Mouse (Mus musculus) heart, adult 8-10 months (tissue): ENCODE measurements at regions not wholly inside any gene's neighbourhood (a gene's known extent, or its start where the extent isn't known, plus 50 kb on each side); places are given as distances from the start of the nearest gene placed in this dataset.

ENCODE experiments used
- DNase-seq: peaks from one replicate; pipeline ENCODE4 v3.0.0; 2022; ENCODE audit warnings: low spot score

DNA sequence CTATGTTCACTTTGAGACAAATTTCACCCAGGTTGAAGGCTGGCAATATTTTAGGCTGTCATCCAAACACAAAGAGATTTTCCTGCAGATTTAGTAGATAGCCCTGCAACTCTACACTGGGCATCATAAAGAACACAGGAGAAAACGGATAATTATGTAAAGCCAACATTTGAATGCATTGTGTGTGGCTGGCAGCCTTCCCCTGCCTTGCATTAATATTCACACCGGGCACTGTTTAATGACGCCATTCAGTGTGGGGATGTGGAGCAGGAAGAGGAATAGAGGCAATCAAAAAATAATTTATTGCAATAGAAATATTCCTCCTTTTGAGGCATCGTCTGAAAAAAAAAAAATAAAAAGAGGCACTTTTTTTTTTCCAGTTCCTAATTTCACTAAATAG lies 105.7 kb downstream of the Samd5 start:
- no peak for DNase-seq

DNA sequence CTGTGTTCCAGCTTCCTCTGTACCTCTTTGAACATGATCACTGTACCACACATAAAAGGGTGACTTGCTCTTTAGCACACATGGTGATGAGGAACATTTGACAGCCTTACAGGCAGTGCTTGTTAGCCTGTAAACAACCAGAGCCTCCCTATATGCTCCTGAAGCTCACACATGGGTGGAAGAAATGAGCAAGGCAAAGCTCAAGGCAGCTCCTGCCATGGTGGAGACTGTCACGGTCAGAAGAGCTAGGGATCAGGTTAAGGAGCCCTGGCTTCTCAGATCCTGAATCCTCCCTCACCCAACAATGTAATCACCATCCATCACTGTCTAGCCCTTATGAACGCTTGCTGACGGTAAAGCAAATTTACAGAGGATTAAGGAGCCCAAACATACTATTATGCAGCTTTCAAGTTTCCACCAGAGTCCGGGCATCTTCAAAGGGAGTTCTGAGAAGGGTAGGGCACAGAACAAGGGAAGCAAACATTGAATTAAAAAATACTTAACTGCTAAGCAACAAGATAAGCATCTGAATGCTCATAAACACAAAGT lies 117.4 kb downstream of the Samd5 start:
- no peak for DNase-seq

DNA sequence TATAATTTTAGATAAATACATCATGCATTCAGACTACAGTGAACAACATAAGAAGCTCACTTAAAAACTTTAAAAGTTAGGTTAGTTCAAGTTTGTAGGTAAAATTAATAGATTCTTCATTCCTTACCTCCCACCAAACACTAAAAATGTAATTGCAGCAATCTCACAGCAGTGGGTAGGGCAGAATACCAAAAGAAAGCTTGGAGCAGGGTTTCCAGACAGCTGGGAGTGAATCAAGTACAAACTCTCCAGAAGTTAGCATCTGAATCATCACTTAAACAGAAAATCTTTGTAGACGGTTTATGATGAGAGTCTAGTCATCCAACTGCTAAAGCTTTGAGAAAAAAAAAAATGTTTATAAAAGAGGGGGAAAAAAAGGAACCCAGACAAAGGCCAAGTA lies 117.9 kb downstream of the Samd5 start:
- no peak for DNase-seq

DNA sequence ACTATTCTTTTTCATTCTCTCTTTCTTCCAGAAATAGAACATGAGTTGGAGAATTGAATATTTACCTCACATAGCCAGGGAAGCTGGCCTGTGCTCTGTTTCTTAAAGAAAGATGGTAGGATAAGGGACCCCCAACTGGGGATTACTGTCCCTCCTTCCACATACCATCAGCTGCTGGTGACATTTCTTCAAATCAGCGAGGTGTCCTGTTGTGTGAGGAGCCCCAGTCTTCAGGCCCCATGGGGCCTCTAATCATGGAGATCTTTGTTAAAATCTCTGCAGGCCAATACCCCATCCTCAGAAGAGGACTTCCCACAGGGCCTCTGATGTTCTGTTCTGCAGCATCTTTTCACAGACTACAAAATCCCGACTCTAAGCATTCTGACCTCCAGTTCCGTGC lies 121.1 kb downstream of the Samd5 start:
- no peak for DNase-seq

DNA sequence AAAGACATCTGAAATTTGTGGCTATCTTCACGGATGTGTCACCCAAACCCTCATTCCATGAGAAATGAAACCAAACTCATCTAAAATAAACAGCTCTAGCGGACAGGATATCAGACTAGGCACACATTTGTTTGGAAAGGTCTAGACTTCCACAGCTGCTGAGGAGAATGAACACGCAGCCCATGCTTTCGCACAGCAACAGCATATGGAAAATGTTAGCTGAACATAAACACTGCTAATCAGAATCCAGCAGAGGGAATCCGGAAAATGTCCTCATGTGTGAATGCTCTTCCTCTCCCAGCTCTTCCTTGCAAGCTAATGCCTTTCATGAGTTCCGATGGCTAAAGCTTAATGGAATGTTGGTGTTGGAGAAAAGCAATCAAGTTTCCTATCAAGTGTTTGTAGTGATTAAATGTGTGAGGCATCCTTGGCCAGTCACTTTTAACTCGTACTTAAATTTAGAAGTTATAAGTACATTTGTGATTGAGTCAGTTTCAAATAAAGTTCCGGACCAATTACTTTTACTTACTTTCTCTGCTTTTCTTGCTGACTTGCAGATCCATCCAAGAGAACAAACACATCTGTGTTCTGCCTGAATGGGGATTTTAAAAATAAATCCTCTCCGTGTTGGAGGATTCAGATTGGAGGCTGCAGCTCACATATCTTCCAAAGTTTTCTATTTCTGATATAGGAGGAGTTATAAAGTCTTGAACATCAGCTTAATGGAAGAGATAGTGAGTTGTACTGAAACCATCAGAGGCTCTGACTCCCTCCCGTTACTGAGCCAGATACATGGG lies 124.9 kb downstream of the Samd5 start:
- no peak for DNase-seq

DNA sequence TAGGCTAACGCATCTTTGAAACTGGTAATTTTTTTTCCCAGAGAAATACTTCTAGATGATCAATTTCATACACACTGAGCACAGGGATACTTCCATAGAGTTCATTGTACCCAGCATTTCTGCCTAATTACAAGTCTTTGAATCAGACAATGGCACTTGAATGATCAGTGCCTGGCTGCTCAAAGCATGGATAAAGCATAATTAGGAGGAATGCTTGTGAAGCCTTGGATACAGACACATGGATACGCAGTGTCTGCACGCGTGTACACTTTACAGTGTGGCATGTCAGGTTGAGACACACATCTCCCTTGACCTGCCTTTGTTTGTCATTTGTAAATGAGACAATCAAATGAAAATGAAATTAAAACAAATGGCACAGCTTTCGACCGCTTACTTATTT lies 129.2 kb downstream of the Samd5 start:
- no peak for DNase-seq

DNA sequence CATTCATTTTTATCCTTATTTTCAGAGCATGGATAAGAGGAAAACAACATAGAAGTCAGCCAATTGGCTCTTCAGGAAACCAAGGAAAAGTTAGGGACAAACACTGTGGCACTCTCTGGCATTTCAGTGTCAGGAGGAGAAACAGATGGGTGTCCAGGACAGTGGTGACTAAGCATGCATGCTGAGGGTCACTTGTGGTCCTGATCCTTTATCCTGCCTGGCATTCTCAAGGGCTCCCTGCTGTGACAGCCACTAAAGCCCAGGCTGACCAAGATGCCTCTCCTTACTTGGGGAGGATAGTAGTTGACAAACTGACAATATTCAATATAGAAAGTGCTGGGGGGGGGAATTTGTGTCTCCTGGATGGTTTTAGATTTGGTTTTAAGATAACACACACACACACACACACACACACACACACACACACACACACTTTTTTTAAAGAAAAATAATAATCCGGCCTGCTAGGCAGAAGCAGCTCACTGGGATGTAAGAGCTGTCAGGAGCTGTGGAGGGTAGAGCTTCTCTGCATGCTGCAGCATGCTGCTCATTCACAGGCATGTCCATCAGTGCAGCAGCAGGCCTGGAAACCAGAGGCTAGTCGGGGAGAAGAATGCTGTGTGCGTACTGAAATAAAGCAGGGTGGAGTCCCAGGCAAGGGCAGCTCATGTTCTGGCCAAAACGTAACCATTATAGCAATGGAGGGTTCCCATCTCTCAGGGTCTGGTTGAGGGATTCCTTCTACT lies 130.8 kb downstream of the Samd5 start:
- DNase-seq = no peak

DNA sequence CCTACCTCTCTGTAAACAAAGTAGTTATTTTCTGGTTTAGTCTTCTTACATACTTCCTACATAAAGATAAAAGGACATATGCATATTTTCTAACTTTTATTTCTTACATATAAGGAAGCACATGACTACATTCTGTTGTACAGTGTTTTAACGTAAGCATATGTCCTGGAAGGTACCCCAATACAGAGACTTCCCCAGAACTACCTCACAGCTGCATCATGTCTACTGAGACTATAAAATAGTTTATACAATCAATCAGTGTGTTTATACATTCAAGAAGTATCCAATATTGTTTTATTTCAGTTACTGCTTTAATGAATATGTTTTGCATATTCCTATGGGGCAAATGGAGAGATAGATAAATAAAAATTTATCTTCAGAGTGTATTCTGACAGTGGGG lies 133.4 kb downstream of the Samd5 start:
- no peak for DNase-seq

DNA sequence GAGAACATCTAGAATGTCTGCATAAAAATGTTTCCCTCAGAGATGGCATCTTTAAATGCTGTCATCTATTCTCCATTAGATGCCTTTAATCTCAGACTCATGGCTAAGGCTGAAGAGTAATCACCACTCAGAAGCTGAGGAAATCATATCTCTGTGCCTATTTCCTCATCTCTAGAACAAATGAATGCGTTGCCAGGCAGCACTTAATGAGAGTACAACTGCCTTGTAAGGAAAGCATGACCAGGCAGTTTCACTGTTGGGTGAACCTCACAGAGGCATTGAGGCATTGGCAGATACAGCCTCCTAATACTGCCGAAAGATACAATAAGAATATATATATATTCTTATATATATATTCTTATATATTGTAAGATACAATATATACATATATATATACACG lies 137.3 kb downstream of the Samd5 start:
- no peak for DNase-seq

DNA sequence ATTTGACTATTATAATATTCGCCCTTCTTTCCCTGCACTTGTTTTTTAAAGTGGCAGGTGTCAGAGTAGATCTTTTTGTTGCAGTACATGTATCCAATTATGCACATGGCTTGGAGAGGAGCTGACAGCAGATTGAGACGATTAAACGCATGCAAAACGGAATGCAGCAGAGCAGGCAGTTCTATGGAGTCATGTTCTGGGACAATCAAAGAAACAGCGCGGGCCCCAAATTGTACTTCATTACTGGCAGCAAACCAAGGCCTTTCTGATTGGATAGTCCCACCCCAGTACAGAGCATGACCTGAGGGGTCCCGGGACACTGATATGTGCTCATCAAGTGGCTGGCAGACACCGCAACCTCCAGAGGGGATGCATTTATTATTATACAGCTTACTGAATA lies 140.5 kb downstream of the Samd5 start:
- no peak for DNase-seq

DNA sequence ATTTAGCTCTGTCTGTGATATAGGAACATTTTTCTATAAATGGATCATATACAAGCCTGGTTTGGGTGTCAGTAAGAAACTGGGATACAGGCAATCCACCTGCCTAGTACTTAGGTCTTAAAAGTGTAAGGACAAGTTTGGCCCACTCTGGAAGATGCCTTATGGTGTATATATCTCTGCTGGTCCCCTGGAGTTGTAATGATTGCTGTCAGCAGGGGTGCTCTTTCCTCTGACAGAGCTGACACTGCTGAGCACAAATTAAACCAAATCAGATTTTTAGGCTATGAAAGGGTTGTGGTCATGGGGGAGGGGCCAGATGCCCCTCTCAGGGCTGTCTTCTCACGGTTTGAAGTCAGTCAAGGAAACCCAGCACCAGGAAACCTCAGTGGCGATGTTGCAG lies 141.7 kb downstream of the Samd5 start:
- no peak for DNase-seq

DNA sequence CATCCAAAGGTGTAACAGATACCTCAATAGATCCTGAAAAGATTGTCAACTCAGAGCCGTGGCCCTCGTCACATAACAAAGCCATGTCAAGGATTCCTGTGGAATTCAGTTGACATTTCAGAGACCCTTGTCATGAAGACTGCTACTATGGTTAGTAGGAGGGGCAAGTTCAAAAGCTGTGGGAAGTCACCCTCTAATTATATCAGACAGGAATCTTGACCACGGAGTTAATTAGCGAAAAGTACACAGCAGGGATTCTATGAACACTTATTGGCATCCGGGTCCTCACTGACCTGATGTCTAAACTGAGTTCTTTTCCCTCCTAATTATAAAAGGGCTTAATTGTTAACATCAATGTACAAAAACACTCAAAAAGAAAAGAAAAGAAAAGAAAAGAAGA lies 143.1 kb downstream of the Samd5 start:
- DNase-seq = no peak

DNA sequence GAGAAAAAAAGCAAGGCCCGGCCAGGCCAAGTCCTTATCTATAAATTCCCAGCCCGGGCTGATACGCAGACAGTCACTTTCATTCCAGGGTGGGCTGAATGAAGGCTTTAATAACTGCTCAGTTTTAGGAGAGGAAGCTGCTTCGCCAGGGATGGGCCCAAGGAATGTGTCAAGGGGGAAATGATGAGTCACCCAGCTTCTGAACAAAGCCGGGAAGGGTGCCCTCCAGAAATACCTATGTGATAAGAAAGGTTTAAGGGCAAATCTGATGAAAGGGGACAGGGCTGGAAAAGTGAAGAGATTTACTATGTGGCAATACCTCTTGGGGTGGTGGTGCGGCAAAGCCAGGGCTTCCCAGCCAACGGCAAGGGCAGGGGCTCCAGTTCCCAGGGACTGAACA lies 145.6 kb downstream of the Samd5 start:
- DNase-seq = no peak

DNA sequence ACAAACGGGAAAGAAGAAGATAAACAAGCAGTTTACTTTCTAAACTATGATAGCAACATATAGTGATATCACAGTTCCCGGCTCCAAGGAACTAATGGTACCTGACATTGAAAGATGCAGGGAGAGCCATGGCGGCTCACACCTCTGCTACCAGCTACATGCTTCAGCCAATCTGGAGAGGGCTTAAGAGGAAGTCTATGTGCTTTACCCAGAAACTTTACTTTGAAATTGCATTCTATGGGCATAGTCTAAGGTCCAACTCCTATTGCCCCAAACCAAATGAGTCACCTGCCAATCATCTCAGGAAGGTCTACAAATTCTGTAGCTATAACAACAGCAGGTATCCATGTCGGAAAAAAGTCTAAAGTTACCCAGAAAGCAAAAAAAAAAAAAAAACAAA lies 146.9 kb downstream of the Samd5 start:
- DNase-seq = no peak

DNA sequence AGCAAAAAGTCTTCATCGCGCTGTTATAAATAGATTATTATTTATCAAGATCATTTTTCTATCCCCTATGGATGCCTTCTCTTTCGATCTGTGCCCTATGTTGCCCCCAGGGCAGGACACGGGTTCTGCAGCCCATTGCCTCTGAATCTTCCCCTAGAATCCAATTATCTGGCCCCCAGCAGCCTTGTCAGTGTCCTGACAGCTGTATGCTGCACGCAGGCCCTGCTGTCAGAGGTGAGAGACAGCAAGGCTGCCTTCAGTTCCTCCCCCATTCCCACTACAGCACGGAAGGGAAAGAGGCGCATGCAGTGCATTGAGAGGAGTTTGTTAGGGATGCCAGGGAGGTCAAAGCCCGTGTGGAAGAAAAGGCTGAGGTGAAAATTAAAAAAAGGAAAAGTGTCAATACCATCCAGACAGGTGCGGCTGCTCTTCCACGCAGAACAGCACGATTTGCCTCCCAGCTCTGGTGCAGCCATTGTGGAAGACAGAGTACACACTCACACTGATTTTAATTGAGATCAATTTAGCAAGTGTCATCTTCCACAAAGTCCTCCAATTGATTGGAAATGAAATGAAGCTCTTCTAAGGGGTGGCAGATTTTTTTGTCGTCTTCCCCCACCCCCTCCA lies 165.1 kb downstream of the Samd5 start:
- no peak for DNase-seq

DNA sequence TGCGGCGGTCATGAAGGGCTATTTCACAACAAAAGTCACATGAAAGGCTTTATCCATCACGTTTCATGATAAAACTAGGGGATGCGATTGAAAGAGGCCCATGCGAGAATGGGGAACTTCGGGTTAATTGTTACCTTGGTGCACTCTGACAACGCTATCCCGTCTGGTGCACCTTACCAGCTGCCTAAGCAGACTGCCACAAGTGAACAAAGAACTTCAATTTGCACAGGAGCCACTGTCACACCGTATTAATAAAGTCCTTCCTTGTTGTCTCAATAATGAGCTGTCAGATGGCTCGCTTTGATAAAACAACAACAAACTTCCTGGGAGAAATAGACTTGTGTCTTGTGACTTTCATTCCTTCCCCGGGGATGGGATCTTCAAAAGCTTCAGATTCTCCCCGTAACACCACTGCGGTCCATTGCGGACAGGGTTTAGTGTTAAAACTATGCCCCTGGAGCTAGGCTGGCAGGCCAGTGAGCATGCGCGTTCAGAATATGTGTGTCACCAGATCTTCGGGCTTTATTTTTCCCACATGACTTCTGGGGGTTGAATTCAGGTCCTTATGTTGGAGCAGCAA lies 165.8 kb downstream of the Samd5 start:
- DNase-seq = no peak

DNA sequence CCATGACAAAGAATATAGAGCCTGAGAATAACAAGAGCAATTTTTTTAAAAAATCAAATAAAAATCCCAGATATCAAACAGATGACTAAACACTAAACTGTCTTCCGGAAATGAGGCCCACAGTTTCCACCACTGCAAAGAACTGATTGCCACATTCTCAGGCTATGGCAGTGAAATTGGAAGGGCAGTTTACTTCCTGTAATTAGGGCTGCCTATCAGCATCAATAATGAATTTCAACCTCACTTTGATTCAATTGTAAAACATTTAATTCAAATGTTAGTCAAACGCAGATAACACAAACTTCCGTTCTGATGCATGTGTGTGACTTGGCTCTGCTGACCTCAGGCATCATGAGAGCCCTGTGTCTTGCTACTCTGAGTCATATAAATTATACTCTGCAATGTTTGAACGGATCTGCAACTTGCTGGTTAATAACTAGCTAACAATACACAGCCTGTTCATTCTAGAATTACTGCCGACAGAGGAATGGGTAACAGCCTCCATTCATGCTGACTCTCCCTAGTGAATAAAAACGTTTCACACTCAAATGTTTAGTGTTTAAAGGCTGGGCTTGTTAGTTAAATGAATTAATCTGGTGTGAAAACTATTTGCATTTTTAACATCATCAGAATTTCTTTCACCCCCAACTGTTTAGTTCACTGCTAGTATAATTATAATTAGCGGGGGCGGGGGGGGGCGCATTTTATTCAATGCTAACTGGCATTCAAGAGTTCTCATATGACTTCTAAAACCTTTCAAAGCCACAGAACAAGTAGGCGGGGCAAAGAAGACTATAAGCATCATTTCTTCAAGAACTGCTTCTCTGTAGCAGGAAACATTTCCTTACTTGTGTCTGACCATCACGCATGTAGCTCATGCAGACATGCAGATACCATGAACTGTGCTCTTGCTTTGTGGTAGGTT lies 171.2 kb downstream of the Samd5 start:
- no peak for DNase-seq

DNA sequence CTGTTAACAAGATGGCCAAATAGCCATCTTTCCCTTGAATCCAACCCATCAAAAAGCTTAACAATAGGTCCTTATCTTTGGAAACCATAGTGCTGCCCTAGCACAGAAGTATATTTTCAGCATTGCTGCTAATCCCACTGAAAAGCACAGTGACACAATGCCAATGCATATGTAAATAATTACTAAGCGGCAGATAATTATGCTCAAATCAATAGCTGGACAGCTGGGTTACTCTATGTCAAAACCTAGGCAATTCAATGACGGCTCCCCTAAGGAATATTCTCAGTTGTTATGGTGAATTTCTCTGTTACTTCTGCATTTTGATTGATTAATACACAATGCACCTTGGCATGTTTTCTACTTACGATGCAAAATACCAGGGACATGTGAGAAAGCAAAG lies 176.5 kb downstream of the Samd5 start:
- no peak for DNase-seq

DNA sequence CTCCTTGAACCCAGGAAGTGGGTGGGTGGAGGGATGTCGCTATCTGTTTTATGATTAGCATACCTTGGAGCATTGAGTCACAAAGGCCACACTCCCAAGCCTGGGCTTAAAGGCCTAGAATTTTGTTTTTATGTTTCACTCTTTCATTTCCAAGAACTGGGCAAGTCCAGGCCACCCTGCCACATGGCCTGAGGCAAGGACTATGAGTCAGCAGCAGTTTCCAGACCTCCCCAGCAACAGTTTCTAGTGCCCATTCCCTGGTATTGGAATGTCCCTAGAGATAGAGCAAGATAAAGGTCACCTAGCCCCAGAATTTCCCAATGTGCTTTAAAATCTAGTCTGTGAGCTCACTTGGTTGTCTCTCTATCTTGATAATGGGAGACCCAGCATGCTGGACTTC lies 178.0 kb downstream of the Samd5 start:
- no peak for DNase-seq

DNA sequence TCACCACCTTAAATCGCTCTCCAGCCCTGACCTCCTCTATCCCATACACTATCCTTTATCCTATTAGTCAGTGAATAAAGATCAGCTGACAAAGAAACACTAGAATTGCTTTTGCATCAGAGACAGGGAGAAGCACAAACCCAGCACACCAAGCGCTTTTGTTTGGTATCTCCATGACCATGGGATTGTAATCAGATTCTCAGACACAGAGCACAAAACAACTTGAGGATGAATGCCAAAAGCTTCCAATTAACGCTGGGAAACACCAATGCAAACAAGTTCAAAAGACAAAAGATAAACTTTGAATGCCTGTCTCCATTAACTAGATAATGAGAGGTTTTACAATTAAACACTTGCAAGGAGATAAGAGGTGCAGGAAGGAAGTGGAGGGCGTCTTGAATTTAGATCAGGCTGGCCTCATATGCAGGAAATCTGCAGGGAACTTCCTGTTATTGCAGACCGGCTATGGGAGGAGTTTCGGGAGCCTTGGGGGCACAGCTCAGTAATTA lies 179.8 kb downstream of the Samd5 start:
- DNase-seq = peak; percentile 80

DNA sequence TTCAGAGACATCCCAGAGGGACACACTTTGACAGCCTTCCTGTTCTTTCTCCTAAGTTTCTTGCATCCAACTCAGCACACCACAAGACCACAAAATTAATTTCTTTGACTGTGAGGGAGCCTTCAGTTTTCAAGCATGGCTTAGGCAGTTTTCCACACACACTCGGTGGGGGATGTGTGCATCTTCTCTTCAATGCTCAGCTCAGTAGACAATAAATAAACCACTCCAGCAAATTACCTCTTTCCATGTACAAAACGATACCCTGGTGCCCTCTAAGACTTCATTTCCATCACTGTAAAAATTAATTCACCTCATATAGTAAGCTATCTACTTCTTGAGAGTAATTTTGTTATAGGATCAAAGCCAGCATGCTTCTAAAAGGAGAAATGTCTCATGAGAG lies 184.6 kb downstream of the Samd5 start:
- no peak for DNase-seq
